Mouse (Mus musculus) large intestine, adult 2 months (tissue): ENCODE data around the gene Ascc3. TPM values are rescaled to one million over a fixed set of nuclear protein-coding genes. Genes with fewer than 3 reads are reported as not detected.

Experiments
- DNase-seq: peaks from one replicate; pipeline ENCODE4 v3.0.0-alpha.2; 2012; ENCODE audit warnings: low read depth, low spot score
- WGBS: fragments of 180-500 bp; shearing (Covaris S2); methylation state at CpG from one replicate; pipeline ENCODE4 v1.1.7; 2018; 5-methylcytosine and 5-hydroxymethylcytosine counted together
- polyA plus RNA-seq: library from polyadenylated mRNA; depleted of rRNA; stranded (reverse); fragments of >200 nt; gene quantifications from 2 replicates; pipeline ENCODE4 v1.2.3, GENCODE M21; 2012

Gene Ascc3
- polyA plus RNA-seq, 1 experiment, result 18.5 TPM

DNA sequence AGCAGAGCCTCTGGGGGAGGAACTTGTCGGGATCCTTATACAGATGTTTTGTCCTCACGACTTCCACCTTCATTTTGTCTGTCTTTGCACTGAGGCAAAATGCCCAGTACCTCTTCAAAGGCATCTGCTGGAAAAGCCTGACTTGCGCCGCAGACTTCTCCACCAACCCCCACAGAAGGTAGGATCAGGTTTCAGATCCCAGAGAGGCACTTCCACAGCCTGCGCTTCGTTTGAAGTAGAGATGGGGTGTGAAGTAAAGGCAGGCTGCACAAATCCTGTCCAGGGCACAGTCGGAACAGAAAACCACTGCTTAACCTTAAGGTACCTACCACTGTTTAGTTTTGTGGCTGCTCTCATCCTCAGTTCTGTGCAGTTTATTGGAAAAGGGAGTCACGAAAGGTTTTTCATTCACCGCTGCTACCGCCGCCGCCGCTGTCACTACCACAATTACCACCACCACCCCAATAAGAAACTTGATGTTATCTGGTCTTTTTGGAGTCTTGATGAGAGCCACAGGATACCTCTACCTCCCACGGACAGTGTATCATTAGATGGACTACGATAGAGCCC, 300.4 kb downstream of the Ascc3 start:
- DNase-seq, result no peak
- WGBS, result 7% methylated on average over 15 of the region's 15 CpGs

- 9% methylated on average over 10 of the region's 10 CpGs for WGBS
- no peak for DNase-seq
Measured at GRCm38 (mm10) chr10:50893546-50893945, 301.1 kb downstream of the Ascc3 start.

DNA sequence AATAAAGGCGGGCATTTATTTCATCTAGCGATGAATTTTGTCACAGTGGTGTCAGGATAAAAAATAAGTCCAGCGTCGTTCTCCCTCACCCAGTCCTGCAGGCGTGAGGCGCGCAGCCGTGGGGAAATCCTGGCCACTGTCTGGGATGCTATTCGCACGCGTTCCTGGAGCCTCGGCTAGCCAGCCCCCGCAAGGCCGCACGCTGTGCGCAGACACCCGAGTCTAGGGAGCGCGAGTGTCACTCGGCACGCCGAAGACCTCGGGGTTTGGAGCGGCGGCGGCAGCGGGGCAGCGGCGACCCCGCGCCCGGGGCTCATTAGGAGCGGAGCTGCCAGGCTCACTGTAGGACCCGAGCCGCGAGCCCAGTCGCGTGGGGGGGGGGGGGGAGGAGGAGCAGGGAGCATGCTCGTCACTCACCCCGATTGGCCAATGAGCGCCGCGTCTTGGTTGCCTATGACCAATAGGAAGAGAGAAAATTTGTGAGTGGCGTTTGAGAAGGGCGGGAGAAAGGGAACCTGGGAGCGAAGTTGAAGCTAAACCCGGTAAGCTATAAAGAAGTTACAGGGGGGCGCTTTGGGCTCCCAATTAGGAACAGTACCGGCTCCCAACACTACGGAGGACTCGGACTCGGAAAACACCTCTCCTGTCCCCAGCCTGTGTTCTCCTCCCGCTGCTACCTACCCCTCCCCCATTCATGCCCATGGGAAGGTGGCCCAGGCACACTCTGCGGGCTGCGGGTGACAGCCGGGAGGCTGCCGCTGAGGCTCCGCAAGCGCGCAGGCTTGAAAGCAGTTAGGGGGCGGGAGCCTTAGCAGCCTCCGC, 301.9 kb downstream of the Ascc3 start, which contains the start of gene Sim1:
TSS of gene Sim1 (plus strand) at position 585 of the 822 bp plus-strand sequence.
- 2% methylated on average over 59 of the region's 62 CpGs for WGBS
- DNase-seq, result no peak

- no peak for DNase-seq
- WGBS, result 2% methylated on average over 44 of the region's 44 CpGs
Measured at GRCm38 (mm10) chr10:50895091-50895790, 302.8 kb downstream of the Ascc3 start.

DNA sequence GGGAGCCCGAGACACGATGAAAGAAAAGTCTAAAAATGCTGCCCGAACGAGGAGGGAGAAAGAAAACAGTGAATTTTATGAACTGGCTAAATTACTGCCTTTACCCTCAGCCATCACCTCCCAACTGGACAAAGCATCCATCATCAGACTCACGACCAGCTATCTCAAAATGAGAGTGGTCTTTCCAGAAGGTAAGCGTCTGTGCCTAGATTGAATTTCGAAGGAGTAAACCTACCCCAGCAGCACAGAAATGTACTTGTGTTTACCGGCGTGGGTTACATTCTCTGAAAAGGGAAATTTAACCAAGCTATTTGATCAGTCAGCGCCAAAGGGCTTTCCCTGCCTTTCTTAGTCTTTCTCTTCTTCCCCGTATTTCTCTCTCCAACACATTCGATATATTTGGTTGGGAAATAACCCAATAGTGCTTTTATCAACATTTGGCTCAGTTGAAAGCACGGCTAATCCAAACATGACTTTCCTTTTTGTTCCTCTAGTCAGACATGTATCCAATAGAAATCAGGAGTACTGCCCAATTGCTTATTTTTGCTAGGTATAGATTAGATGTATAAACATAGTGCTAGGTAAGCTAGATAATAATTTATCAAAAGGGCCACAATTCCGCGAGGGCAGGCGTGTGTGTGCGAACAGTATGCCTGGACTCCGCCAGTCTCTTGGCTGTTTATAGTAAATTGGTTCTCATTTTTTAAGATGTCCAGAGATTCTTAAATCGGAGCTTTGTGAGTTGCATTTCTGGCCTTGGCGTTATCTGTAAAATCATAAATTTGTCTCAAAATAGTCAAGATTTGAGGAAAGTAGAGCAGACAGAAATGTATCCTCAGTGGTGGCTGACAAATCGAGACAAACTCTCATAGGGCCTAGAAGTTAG, 303.7 kb downstream of the Ascc3 start:
- DNase-seq, result no peak
- 12% methylated on average over 21 of the region's 21 CpGs for WGBS

DNA sequence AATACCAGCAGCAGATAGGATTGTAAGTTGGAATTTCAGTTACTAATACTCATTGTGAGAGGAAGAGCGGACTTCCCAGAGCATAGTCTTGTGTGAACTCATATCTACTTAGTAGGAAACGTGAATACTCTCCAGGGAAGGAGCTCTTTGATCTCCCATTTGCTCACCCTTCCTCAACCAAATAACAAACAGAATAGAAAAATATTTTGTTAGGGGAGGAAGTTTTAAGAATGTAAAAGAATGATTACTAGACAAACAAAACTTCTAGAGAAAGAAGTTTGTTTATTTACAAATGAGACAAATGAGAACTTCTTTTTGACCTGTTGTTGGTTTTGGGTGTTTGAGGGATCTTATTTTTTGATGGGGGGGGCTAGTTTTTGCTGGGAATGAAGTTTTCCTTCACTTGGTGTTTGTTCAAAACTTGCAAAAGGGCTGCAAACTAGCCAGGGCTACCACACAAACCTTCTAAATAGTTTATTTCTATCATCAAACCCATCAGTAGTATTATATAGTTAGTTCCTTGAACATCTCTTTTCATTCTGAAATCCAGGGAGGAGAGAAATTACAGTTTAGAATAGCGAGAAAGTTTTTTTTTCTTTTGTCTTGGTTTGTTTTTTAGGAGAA, 304.4 kb downstream of the Ascc3 start:
- 25% methylated on average over 3 of the region's 3 CpGs for WGBS
- DNase-seq, result no peak

- no peak for DNase-seq
- WGBS, result 8% methylated on average over 32 of the region's 32 CpGs
Measured at GRCm38 (mm10) chr10:50897530-50898471, 305.3 kb downstream of the Ascc3 start.

GRCm38 (mm10) chr10:50898621-50899020, 306.2 kb downstream of the Ascc3 start:
- 37% methylated on average over 2 of the region's 2 CpGs for WGBS
- DNase-seq, result no peak

DNA sequence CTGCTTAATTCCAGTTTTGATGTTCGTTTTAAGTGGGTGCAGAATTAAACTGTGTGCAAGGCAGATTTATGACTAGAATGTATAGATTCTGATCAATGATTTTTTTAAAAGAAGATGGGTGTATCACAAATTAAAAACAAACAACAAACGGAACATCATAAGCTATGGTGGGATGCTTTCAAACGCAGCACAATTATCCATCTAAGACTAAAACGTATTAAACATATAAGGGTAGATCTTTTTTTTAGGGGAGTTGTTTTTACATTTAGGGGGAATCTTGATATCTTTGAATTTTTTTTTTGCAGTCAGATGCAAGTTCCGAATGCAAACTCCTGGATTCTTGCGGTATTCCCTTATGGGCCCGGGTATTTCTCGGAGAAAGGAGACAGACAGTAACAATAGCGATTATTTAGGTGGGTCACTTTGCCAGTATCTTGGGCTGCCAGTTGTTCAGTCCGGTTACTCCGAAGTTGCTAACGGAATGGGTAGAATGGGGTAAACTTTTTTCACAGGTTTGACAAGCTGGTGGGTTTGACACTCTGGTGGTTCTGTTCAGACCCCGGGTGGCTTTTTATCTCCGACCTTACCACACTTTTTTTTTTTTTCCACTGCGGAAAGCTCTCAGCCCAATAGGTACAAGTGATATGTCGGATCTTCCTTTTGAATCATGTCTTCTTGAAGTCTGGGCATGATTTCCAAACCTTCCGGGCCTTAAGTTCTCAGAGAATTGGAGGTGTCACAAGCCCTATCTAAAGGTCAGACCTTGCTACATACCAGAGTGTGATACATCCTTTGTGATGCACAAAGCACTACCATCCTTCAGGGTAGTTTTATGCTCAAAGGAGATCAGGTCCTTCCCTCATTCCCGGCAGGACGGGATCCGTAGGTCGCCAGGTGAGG, 307.6 kb downstream of the Ascc3 start:
- 8% methylated on average over 21 of the region's 21 CpGs for WGBS
- no peak for DNase-seq
